Mouse (Mus musculus) 3134 (cell line): Measurements from ENCODE around the gene Slc37a4.
A peak's percentile ranks its signal among the peaks of the same experiment; 100 is the strongest.
"Not testable (repeated sequence)": the region's sequence is repeated elsewhere in the genome, so short reads cannot be mapped to it uniquely, and the experiment has no call there.

Experiments
- DNase-seq: peaks from one replicate; pipeline ENCODE4 v3.0.0-alpha.2; 2011; ENCODE audit warnings: low spot score; ENCODE audit not compliant: insufficient read length; ENCODE audit errors: extremely low read depth

Gene Slc37a4

GRCm38 (mm10) chr9:44398087-44398486 is 1.4 kb downstream of the Slc37a4 start:
- DNase-seq: no peak

GRCm38 (mm10) chr9:44398551-44398950 is 1.9 kb downstream of the Slc37a4 start:
- DNase-seq: no peak

GRCm38 (mm10) chr9:44399114-44399794 is 2.6 kb downstream of the Slc37a4 start:
- no peak for DNase-seq

- no peak for DNase-seq
Measured at GRCm38 (mm10) chr9:44399795-44400114, 3.1 kb downstream of the Slc37a4 start.

- no peak for DNase-seq
Measured at GRCm38 (mm10) chr9:44401081-44401480, 4.4 kb downstream of the Slc37a4 start.

GRCm38 (mm10) chr9:44405011-44405410 is 8.4 kb downstream of the Slc37a4 start:
- DNase-seq: no peak

GRCm38 (mm10) chr9:44406906-44407751 is 10.5 kb downstream of the Slc37a4 start, which contains the start of the genes Rps25 and Trappc4:
TSS of gene Rps25 (plus strand) at chr9:44407139.
TSS of gene Trappc4 (minus strand) at chr9:44407600.
- peak; percentile 88 for DNase-seq

- DNase-seq: peak; percentile 78
Measured at GRCm38 (mm10) chr9:44407752-44408097, 11.1 kb downstream of the Slc37a4 start.

GRCm38 (mm10) chr9:44408693-44409092 is 12.0 kb downstream of the Slc37a4 start:
- not testable (repeated sequence) for DNase-seq

GRCm38 (mm10) chr9:44410647-44411336 is 14.1 kb downstream of the Slc37a4 start:
- no peak for DNase-seq

- no peak for DNase-seq
Measured at GRCm38 (mm10) chr9:44411601-44412130, 15.0 kb downstream of the Slc37a4 start.

GRCm38 (mm10) chr9:44412306-44412705 is 15.7 kb downstream of the Slc37a4 start:
- DNase-seq: no peak

- DNase-seq: no peak
Measured at GRCm38 (mm10) chr9:44412781-44413180, 16.1 kb downstream of the Slc37a4 start.

GRCm38 (mm10) chr9:44417156-44417891 is 20.7 kb downstream of the Slc37a4 start:
- DNase-seq: no peak

GRCm38 (mm10) chr9:44417892-44418363 is 21.3 kb downstream of the Slc37a4 start:
- DNase-seq: peak; percentile 87

GRCm38 (mm10) chr9:44418519-44419385 is 22.1 kb downstream of the Slc37a4 start, which contains the start of gene Ccdc84:
TSS of gene Ccdc84 (minus strand) at chr9:44418569.
- DNase-seq: no peak

GRCm38 (mm10) chr9:44419730-44420129 is 23.1 kb downstream of the Slc37a4 start:
- not testable (repeated sequence) for DNase-seq

- no peak for DNase-seq
Measured at GRCm38 (mm10) chr9:44420280-44420898, 23.7 kb downstream of the Slc37a4 start.

GRCm38 (mm10) chr9:44423576-44423975 is 26.9 kb downstream of the Slc37a4 start:
- no peak for DNase-seq
